Mouse (Mus musculus) midbrain, embryonic 16.5 days (tissue): Measurements from ENCODE around the gene Dtd2. TPM values are rescaled to one million over a fixed set of nuclear protein-coding genes. Genes with fewer than 3 reads are reported as not detected.

Experiments used
- ATAC-seq: fragments of 200-750 bp; cut with Nextera tagmentation; 2 replicates; pipeline ENCODE4 v1.8.0; 2017; ENCODE audit warnings: moderate TSS enrichment
- H3K27ac ChIP-seq: fragments of 300-500 bp; sonication (generic); 2 replicates; pipeline ENCODE4 v1.5.1; 2014; ENCODE audit warnings: mild to moderate bottlenecking, low read length, mixed read lengths
- H3K27me3 ChIP-seq: fragments of 300-500 bp; sonication (generic); 2 replicates; pipeline ENCODE4 v1.6.1; 2014; ENCODE audit warnings: low read depth, low read length, mixed read lengths; ENCODE audit not compliant: control insufficient read depth, insufficient read depth
- H3K36me3 ChIP-seq: fragments of 300-500 bp; sonication (generic); 2 replicates; pipeline ENCODE4 v1.6.1; 2014; ENCODE audit warnings: mild to moderate bottlenecking, low read length, moderate library complexity, mixed read lengths; ENCODE audit not compliant: control insufficient read depth, insufficient read depth
- H3K4me1 ChIP-seq: fragments of 300-500 bp; sonication (generic); 2 replicates; pipeline ENCODE4 v1.6.1; 2014; ENCODE audit warnings: mild to moderate bottlenecking, low read length, mixed read lengths; ENCODE audit not compliant: control insufficient read depth, insufficient read depth
- H3K4me2 ChIP-seq: fragments of 300-500 bp; sonication (generic); 2 replicates; pipeline ENCODE4 v1.6.1; 2014; ENCODE audit warnings: mild to moderate bottlenecking, low read length, mixed read lengths
- H3K4me3 ChIP-seq: fragments of 300-500 bp; sonication (generic); 2 replicates; pipeline ENCODE4 v1.5.1; 2014; ENCODE audit warnings: low read depth, mild to moderate bottlenecking, low read length, moderate library complexity, mixed read lengths
- H3K9ac ChIP-seq: fragments of 300-500 bp; sonication (generic); 2 replicates; pipeline ENCODE4 v1.6.1; 2014; ENCODE audit warnings: low read depth, low read length, mixed read lengths
- H3K9me3 ChIP-seq: fragments of 300-500 bp; sonication (generic); replicated peaks from 2 replicates; pipeline ENCODE4 v1.6.1; 2014; ENCODE audit warnings: mild to moderate bottlenecking, low read length, mixed read lengths; ENCODE audit not compliant: control insufficient read depth, poor library complexity, severe bottlenecking
- WGBS: fragments of 180-500 bp; shearing (Covaris S2); extraction: QIAGEN DNeasy Blood & Tissue Kit; methylation state at CpG from one replicate; pipeline ENCODE4 v1.1.7; 2014; 5-methylcytosine and 5-hydroxymethylcytosine counted together
- polyA plus RNA-seq: library from polyadenylated mRNA; unstranded; fragments of >200 nt; fragmentation: Nextera tagmentation; extraction: Ambion mirVana; gene quantifications from 2 replicates; pipeline ENCODE4 v1.2.1, GENCODE M21; 2015

The Dtd2 gene
- polyA plus RNA-seq, 1 experiment from 2014 or later, result 24.7 TPM

DNA sequence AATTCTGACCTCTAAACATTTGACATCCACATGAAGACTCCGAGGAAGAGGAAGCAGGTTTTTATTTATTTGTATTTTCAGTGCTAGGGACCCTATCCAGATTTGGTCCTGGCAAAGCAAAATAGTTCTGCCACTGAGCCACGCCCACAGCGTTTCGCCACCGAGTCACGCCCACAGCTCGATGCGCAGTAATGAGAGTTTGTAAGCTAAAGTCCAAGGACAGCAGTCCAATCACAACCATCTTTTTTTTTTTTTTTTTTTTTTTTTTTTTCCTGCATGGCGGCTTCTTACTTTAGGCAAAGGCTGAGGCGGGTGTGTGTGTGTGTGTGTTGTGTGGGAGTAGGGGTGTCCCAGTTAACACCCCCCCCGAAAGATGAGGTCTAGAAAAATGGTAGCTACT, 7.7 kb upstream of the Dtd2 start:
- Histone ChIP-seq H3K36me3 (no peaks in the 10 kb centered on the region), H3K4me2 (no peak overlapping the region), H3K4me1 (0 out of 2 replicates have a peak, but pooled peaks cover 2% of the 10 kb centered on the region), H3K9ac (no peak overlapping the region), H3K27me3 (no peaks in the 10 kb centered on the region), H3K27ac (no peak overlapping the region), H3K4me3 (no peak overlapping the region), H3K9me3 (no peaks in the 10 kb centered on the region)
- 93% methylated on average over 11 of the region's 11 CpGs for WGBS
- ATAC-seq, result no peak

DNA sequence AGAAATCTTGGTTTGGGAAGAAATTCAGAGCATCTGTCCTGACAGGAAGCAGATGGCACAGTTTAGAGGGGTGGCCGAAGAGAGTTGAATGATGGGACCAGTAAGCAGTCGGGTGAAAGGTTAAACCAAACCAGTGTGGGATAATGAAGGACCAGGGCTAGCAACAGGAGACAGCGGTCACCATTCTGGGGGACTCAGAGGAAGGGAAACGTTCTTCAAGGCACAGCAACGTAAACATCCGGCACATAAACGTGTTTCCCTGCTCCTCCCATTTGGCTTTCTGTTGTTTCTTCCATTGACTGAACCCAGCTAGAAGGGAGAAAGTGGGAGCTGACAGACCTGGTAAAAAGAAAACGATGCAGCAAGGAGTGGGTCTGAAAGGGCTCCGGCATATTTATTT, 7.0 kb upstream of the Dtd2 start:
- no peak overlapping the region for H3K27ac ChIP-seq

DNA sequence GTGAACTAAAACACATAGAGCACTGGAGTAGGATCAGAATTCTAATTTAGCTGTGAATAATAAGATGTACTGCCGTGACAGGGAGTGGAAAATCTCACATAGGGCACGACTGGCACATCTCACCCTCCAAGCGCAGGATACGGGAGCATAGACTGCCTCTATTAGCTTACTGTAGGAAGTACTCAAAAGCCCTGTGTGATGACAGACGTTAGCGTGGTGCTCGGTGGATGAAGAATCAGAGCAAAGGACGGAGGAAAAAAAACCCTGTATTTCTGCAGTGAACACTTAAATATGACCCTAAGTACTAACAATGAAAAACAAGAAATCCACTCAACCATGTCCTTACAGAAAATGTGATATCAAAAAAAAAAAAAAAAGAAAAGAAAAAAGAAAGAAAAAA, 5.9 kb upstream of the Dtd2 start:
- Histone ChIP-seq H3K9me3 (no peaks in the 10 kb centered on the region), H3K27me3 (no peaks in the 10 kb centered on the region), H3K4me2 (no peak overlapping the region), H3K9ac (no peak overlapping the region), H3K4me3 (no peak overlapping the region), H3K4me1 (0 out of 2 replicates have a peak, but pooled peaks cover 2% of the 10 kb centered on the region), H3K36me3 (no peaks in the 10 kb centered on the region), H3K27ac (no peak overlapping the region)
- WGBS, result 81% methylated on average over 8 of the region's 8 CpGs
- no peak for ATAC-seq

More for the DNA sequence above, 7.0 kb upstream of the Dtd2 start:
- no peaks in the 10 kb centered on the region for H3K9me3 ChIP-seq
- WGBS, result 75% methylated on average over 9 of the region's 9 CpGs
- H3K27me3 ChIP-seq, result no peaks in the 10 kb centered on the region
- no peak overlapping the region for H3K4me2 ChIP-seq
- no peaks in the 10 kb centered on the region for H3K36me3 ChIP-seq
- H3K4me1 ChIP-seq, result 0 out of 2 replicates have a peak, but pooled peaks cover 2% of the 10 kb centered on the region
- no peak overlapping the region for H3K4me3 ChIP-seq
- ATAC-seq, result no peak
- no peak overlapping the region for H3K9ac ChIP-seq

DNA sequence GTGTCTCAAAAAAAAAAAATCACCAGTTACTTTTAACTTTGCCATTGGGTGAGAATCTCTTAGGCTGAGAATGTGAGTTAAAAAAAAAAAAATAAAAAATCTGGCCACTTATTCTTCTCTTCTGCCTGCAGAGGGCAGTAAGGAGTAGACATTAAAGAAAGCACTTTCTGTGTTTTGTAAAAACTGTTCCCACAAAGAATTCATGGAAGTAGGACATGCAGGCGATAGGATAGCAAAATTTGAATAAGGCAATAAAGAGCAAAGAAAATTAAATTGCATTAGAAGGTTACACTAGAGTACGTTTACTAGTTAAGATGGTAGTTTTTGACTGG, 4.3 kb upstream of the Dtd2 start:
- H3K9ac ChIP-seq, result no peak overlapping the region

DNA sequence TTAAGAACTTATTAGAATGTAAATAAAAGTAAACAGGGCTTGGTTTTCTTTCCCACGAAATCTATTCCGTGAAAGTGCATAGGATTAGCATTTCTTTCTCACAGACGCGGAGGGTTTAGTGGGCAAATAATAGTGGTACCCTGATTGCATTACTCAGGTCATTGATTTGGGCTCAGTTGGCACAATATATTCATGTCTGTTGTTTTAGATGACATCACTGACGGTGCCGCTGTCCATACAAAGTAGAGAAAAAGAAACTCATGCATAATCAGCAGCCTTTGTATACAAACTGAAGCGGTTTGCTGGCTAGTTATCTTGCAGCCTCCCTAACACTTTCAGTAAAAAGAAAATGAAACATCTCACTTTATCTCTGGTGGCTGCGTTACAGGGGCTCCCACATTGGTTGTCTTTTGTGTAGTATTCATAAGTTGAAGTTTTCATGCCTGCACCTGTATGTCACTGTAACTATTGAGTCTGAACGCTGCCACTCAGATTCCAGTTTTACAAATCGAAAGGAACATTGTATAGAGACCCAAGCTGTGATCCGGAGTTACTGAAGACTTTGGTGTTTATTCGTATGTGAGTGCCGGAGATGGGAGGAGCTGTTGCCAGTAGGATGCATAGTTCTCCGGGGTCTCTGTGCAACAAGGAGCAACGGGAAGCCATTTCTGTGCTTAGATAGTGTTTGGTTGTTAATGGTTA, 3.8 kb upstream of the Dtd2 start:
- Histone ChIP-seq H3K9me3 (no peaks in the 10 kb centered on the region), H3K4me2 (peak overlapping the region; percentile 65), H3K27me3 (no peaks in the 10 kb centered on the region), H3K27ac (0 out of 2 replicates have a peak overlapping the region, but pooled peaks have one; percentile 7), H3K36me3 (no peaks in the 10 kb centered on the region), H3K9ac (no peak overlapping the region), H3K4me3 (peak overlapping the region; percentile 27), H3K4me1 (peaks cover 5% of the 10 kb centered on the region; the same call in 1 of the 2 replicates)
- 23% methylated on average over 15 of the region's 15 CpGs for WGBS
- ATAC-seq, result no peak

More for the DNA sequence above, 4.3 kb upstream of the Dtd2 start:
- peak overlapping the region; percentile 65 for H3K4me2 ChIP-seq
- H3K9me3 ChIP-seq, result no peaks in the 10 kb centered on the region
- peak overlapping the region; percentile 27 for H3K4me3 ChIP-seq
- no peak overlapping the region for H3K27ac ChIP-seq
- no peak for ATAC-seq
- H3K36me3 ChIP-seq, result no peaks in the 10 kb centered on the region
- H3K4me1 ChIP-seq, result 0 out of 2 replicates have a peak, but pooled peaks cover 2% of the 10 kb centered on the region
- 52% methylated on average over 2 of the region's 2 CpGs for WGBS
- H3K27me3 ChIP-seq, result no peaks in the 10 kb centered on the region

DNA sequence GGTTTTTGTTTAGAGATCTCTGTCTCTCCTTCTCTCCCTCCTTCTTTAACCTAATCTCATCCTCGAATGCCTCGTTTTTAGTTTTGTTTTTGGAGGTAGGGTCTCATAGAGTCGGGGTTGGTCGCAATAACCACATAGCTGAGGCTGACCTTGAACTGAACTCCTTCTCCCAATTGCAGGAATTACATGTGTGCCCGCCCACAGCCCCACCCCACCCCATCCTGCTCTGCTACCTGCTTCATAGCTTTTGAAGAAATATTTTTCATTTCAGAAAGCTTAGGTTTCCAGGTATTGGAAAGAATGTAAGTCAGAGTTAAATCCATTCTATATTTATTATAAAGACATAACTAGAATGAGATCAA, 313 bp upstream of the Dtd2 start:
- no peaks in the 10 kb centered on the region for H3K27me3 ChIP-seq
- 0 out of 2 replicates have a peak overlapping the region, but pooled peaks have one; percentile 38 for H3K9ac ChIP-seq
- peak overlapping the region; percentile 81 for H3K4me2 ChIP-seq
- WGBS, result 57% methylated on average over 5 of the region's 5 CpGs
- peaks cover 5% of the 10 kb centered on the region; the same call in 1 of the 2 replicates for H3K4me1 ChIP-seq
- no peaks in the 10 kb centered on the region for H3K9me3 ChIP-seq
- no peaks in the 10 kb centered on the region for H3K36me3 ChIP-seq
- peak overlapping the region; percentile 78 for H3K4me3 ChIP-seq
- H3K27ac ChIP-seq, result peak overlapping the region; percentile 71
- ATAC-seq, result peak; percentile 74

DNA sequence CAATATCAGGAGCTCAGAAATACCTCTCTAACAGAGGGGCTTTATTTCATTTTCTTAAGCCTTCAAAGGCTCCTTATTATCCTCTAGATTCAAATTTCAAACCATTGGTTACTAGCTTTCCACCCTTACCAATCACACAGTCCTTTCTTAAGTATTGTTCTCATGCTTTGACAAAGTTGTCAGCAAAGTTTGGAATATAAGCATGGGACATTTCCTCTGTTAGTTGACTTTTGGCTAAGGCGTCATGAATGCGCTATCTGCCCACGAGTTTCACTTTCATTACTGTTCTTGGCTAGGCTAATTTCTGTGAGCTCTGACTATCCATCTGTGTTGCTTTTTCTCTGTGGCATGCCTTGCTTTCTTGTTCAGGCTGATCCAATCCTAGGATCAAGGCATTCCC, 3.6 kb downstream of the Dtd2 start:
- Histone ChIP-seq H3K4me2 (no peak overlapping the region), H3K9ac (no peak overlapping the region), H3K9me3 (no peaks in the 10 kb centered on the region), H3K4me1 (peaks cover 3% of the 10 kb centered on the region; the same call in 1 of the 2 replicates), H3K4me3 (no peak overlapping the region), H3K27ac (no peak overlapping the region), H3K27me3 (no peaks in the 10 kb centered on the region), H3K36me3 (0 out of 2 replicates have a peak, but pooled peaks cover 3% of the 10 kb centered on the region)
- no peak for ATAC-seq
- WGBS, result 92% methylated on average over 3 of the region's 3 CpGs

DNA sequence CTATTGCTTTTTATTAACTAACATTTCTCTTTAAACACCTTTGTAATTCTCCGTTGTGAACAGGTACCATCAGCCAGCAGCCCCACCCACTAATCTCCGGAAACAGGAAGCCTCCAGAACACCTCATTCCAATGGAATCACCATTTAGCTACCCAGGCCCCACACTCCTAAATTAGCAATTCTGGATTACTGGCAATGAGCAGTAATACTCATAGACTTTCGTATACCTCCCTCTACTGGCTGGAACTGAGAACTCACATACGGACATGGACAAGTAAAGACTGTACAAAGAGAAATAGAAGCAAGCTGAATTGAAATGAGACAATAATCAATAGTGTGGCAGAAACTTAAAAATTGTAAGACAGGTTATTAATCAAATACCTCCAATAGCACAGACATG, 4.8 kb downstream of the Dtd2 start:
- Histone ChIP-seq H3K9me3 (no peaks in the 10 kb centered on the region), H3K4me2 (no peak overlapping the region), H3K27ac (no peak overlapping the region), H3K4me3 (no peak overlapping the region), H3K36me3 (0 out of 2 replicates have a peak, but pooled peaks cover 7% of the 10 kb centered on the region), H3K27me3 (no peaks in the 10 kb centered on the region), H3K4me1 (peaks cover 3% of the 10 kb centered on the region; the same call in 1 of the 2 replicates), H3K9ac (no peak overlapping the region)
- WGBS, result 26% methylated on average over 4 of the region's 4 CpGs
- ATAC-seq, result peak; percentile 54

DNA sequence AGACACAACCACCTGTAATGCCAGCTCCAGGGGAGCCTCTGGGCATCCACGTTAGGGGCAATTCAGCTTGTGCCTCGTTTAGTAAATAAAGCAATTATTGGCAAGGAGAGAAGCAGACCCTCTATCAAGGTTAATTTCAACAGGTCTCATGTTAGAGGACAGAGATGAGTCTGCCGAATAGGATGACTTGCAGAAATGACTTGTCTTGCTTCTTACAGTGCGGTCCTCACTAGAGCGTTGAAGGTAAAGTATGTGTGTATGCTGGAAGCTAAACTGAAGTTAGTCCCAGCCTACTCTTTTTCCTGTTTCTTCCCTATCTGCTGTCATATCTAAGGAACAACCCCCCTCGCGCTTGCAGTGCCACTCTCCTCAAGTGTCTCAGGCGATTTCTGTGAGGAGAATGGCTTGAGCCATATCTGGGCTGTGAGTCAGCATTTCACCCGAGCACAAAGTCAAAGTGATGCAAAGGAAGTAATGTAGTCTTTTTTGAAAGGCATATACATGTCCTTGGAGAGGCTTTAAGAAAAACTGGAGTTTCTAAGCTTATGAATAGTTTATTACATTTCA, 7.9 kb downstream of the Dtd2 start:
- peaks cover 11% of the 10 kb centered on the region; the same call in 1 of the 2 replicates for H3K36me3 ChIP-seq
- H3K4me1 ChIP-seq, result no peaks in the 10 kb centered on the region
- no peak overlapping the region for H3K4me2 ChIP-seq
- no peak for ATAC-seq
- H3K27ac ChIP-seq, result no peak overlapping the region
- no peak overlapping the region for H3K4me3 ChIP-seq
- no peaks in the 10 kb centered on the region for H3K9me3 ChIP-seq
- H3K9ac ChIP-seq, result no peak overlapping the region
- H3K27me3 ChIP-seq, result no peaks in the 10 kb centered on the region
- WGBS, result 93% methylated on average over 9 of the region's 9 CpGs
